Mouse (Mus musculus): ENCODE results near the gene Lrrc23.
A peak's percentile ranks its signal among the peaks of the same experiment; 100 is the strongest.

Gene Lrrc23

GRCm38 (mm10) chr6:124767920-124768703 is 11.4 kb downstream of the Lrrc23 start:
- peak in 1 of 2 experiments; percentile 59 for DNase-seq (ENCODE audit: low spot score in 2 of 2)

- DNase-seq (ENCODE audit: low spot score in 2 of 2), result peak in 1 of 2 experiments; percentile 55
Measured at GRCm38 (mm10) chr6:124767536-124767919, 12.0 kb downstream of the Lrrc23 start.

DNA sequence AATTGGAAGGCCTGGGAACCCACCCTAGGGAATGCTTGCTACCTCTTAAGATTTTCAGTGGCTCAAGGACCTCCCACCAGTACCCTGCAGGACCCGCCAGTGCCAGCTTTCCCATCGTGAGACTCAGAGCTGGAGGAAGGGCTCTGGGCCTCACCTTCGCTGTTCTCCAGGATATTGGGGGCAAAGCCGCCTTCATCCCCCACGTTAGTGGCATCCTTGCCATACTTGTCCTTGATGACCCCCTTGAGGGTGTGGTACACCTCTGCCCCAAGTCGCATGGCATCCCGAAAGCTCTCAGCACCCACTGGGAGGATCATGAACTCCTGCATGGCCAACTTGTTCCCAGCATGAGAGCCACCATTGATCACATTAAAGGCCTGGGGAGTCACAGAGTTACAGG is 13.6 kb downstream of the Lrrc23 start:
- DNase-seq (ENCODE audit: low spot score in 2 of 2), result peak in 1 of 2 experiments; percentile 54

DNA sequence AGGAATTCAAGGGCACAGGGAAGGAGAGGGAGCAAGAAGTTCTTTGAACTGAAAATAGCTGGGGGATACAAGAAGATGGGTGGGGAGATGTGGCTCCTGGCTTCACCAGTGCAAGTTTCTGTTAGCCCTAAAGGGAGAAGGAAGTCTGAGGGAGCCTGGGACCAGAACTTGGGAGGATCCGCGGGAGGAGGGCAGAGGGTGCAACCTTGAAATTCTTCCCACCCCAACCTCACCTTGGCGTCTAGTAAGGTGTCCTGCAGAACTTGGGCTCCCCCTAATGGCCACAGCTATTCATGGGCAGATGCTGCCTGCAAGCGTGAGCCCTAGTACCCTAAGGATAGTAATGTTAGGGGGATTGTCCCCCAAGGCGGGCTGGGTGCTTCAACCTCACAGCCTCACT is 20.3 kb downstream of the Lrrc23 start:
- peak; percentile 82 to 92 for DNase-seq (ENCODE audit: low spot score in 2 of 2)

DNA sequence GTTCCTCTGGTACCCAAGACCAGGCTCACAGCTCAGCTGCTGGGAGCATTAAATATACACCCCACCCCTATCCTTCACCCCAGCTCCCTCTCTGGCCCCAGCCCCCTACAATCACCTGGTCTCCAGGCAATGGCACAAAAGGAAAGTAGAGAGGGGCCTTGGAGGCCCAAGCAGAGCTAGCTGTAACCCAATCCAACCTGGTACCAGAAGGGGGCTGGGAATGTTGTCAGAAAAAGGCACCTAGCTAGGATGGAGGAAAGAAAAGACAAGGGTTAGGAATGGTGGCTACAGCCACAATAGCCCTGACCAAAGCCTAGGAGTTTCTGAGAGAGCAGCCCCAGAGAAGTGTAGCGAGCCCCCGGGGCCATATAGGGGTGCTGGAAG is 20.7 kb downstream of the Lrrc23 start:
- no peak for DNase-seq (ENCODE audit: low spot score in 2 of 2)

DNA sequence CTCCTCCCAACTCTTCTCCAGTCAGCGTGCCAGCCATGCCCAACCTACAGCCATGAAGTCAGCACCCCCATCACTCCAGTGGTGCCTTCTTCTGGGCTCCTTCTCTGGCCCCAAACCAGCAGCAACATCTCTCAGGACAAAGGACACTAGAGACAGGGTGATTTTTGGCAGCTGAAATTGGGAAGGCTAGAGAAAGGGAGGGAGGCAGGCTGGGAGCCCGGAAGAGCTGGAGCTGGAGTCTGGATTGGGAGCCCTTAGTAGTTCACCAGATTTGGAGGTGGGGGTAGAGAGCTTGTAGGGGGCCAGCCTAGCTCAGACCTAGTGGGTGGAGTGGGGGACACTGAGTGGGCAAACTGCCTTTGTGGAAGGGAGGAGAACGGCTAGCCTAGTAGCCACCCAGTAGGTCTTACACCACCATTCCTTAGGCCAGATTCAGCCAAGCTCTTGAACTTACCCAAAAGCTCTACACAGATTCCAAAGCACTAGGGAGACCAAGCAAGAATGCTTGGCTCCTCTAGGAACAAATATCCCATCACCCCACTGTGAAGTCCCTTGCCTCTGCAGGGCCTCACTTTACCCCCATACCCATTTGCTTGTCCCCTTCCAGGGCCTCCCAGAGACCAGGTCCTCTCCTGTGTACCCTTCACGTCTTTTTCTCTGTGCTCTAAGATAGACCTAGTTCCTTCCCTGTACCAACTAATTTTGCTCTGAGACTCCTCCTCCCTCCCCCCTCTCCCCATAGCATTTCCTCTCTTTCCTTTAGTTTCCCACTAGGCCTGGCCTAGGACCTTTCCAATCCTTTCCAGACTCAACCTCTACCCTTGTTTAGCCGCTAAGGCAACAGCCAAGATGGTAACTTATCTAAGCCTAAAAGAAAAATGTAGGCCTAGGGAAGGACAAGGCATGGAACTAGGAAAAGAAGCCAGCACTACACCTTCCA is 21.3 kb downstream of the Lrrc23 start:
- DNase-seq (ENCODE audit: low spot score in 2 of 2), result no peak

GRCm38 (mm10) chr6:124757351-124757880 is 22.1 kb downstream of the Lrrc23 start:
- no peak for DNase-seq (ENCODE audit: low spot score in 2 of 2)

- peak in 1 of 2 experiments; percentile 75 for DNase-seq (ENCODE audit: low spot score in 2 of 2)
Measured at GRCm38 (mm10) chr6:124756652-124757350, 22.7 kb downstream of the Lrrc23 start.

GRCm38 (mm10) chr6:124755831-124756595 is 23.5 kb downstream of the Lrrc23 start, which contains the start of the genes Gm45234 and Atn1:
Gm45234 (minus strand) TSS chr6:124756021.
Atn1 (minus strand) TSS chr6:124756524.
- peak in 1 of 2 experiments; percentile 73 for DNase-seq (ENCODE audit: low spot score in 2 of 2)

- no peak for DNase-seq (ENCODE audit: low spot score in 2 of 2)
Measured at GRCm38 (mm10) chr6:124755306-124755705, 24.2 kb downstream of the Lrrc23 start.

DNA sequence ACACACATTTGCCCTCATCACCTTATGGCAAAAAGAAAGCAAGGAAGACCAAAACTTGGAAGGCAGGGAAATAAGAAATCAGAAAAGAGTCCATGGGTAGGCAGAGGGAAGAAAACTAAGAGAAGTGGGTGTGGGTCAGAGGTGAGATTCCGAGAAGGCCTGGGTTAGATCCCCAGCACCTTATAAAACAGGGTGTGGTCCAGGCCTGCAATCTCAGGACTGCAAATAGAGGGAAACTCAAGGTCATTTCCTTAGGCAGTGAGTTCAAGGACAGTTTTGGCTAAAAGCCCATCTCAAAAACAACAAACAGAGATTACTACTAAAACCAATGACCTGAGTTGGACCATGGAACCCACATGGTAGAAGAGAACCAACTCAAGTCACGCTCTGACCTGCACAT is 25.7 kb downstream of the Lrrc23 start:
- DNase-seq (ENCODE audit: low spot score in 2 of 2), result no peak

GRCm38 (mm10) chr6:124750405-124750804 is 29.1 kb downstream of the Lrrc23 start:
- DNase-seq (ENCODE audit: low spot score in 2 of 2), result no peak

DNA sequence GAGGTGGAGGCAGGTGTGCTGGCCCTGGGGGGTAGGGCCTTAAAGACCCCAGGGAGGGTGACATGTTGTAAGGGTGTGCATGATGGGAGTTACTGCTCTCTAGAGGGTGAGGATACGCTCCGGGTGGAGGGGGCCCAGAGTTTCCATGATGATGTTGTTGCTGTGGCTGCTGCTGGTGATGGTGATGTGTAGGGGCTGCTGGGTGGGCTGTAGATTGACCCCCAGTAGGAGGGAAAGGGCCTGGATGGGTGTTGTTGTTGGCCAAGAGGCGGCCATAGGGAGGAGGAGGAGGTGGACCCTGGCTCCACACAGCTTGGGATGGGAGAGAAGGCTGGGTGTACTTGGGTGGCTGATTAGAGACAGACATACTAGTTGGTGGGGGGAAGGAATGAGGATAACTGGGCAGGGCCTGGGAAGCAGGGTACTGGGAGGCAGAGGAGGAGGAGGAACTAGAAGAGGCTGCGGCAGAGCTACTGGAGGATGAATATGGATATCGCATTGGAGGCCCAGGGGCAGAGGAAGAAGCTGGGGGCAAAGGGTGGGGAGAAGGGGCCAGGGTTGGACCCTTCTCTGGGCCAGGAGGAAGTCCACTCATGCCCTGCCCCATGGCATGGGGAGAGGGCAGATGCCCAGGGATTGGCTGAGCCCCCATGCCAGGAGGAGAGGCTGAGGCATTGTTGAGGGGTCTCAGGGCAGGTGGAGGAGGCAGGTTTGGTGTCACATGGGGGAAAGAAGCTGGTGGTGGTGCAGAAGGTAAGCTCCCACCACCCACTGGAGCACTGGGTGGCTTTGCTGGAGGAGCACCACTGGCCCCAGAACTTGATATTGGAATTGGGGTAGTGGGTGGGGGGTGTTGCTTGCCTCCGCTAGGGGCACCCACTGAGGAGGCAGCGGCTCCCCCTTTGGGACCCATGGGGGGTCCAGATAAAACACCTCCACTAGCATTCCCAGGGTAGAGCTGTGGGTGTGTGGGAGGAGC is 32.6 kb downstream of the Lrrc23 start:
- DNase-seq (ENCODE audit: low spot score in 2 of 2), result no peak

GRCm38 (mm10) chr6:124746296-124746605 is 33.3 kb downstream of the Lrrc23 start:
- DNase-seq (ENCODE audit: low spot score in 2 of 2), result no peak

- DNase-seq (ENCODE audit: low spot score in 2 of 2), result peak; percentile 93 to 98
Measured at GRCm38 (mm10) chr6:124745490-124746295, 33.8 kb downstream of the Lrrc23 start.

GRCm38 (mm10) chr6:124744755-124745321 is 34.7 kb downstream of the Lrrc23 start:
- no peak for DNase-seq (ENCODE audit: low spot score in 2 of 2)

DNA sequence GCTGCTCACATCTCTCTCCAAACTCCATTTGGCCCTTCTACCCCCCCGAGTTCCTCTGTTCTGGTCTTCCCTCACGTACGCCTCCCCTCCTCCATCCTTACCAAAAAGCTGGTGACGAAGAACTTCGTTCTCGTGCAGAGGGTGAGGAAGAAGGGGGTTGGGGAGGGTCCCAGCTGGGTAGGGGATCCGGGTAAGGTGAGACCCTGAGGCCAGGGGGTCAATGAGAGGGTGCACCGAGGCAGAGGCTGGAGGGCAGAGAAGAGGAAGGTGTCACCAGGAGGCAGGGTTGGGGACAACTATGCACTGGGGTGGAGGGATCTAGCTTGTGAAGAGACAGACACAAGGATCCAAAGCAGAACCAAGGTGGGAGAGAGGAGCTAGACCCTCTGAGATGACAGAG is 35.9 kb downstream of the Lrrc23 start:
- no peak for DNase-seq (ENCODE audit: low spot score in 2 of 2)

DNA sequence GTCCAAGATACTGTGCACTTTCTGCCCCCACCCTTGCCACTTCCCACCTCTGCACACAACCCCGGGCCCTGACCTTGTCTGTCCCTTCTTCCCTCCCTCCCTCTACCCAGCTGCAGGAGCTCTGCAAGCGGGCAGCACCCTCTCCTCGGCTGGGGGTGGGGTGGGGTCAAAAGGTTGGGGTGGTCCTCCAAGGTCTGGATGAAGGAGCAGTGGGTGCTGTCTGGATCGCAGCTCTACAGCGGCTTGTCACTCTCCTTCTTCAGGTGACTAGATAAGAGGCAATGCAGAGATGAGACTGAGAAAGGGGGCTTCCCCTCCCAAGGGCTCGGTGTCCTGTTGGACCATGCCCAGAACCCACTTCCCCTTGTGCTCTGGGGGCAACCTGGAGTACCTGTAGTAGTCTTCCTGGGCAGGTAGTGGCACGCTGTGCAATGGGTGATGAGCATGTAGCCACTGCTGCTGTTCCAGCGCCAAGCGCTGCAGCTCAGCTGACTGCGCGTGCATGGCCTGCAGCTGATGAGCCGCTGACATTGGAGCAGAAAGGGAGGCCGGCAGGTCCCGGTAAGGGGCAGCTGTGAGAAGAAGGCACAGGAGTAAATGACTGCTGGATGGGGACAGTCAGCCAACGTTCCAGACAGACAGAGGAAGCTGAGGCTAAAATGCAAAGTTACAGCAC is 36.5 kb downstream of the Lrrc23 start:
- DNase-seq (ENCODE audit: low spot score in 2 of 2), result no peak
